Mouse (Mus musculus) CD4-positive helper T cell, adult 2 months (primary cell): ENCODE data around the gene Trak2.
"Not testable (repeated sequence)": the region's sequence is repeated elsewhere in the genome, so short reads cannot be mapped to it uniquely, and the experiment has no call there.

Source experiments
- DNase-seq: peaks from one replicate; pipeline ENCODE4 v3.0.0-alpha.2; 2012; ENCODE audit warnings: low read depth, missing footprints, low spot score

Gene Trak2

GRCm38 (mm10) chr1:58973366-58974221, at the start of gene Trak2, which contains the start of gene Stradb:
Trak2 (minus strand) TSS chr1:58973430.
Stradb (plus strand) TSS chr1:58973522.
- DNase-seq: peak; percentile 97

DNA sequence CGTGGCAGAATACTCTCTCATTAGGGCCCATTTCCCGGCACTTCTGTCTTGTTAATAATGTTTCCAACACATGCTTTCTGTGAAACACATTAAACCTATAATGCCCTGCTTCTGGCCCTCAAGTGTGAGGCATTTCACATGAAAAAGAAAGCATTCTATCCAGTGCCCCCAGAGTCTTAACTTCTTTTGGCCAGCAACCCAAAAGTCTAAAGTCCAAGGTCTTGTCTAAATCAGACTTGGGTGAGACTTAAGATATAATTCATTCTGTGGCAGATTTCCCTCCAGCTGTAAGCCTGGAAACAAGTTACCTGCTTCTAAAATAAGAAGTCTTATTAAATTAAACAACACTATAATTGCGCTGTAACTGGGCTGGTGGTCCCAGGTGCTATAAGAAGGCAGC, 48.3 kb upstream of the Trak2 start:
- no peak for DNase-seq

DNA sequence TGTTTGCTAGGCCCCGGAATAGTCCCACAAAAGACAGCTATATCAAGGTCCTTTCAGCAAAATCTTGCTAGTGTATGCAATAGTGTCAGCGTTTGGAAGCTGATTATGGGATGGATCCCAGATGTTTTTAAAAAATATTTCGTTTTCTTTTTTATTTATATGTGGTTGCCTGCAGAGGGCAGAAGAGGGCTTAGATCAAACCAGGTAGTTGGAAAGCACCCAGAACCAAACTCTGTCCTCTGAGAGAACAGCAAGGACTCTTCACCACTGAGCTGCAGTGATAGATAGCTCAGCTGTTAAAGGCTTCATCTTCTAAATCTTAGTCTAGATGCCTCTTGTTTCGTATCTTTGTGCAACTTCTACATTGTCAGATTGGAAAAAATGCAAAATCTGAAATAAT, 36.0 kb upstream of the Trak2 start:
- peak; percentile 7 for DNase-seq

- DNase-seq: no peak
These were observed 22.1 kb upstream of the Trak2 start for GRCm38 (mm10) chr1:58995313-58995712.

DNA sequence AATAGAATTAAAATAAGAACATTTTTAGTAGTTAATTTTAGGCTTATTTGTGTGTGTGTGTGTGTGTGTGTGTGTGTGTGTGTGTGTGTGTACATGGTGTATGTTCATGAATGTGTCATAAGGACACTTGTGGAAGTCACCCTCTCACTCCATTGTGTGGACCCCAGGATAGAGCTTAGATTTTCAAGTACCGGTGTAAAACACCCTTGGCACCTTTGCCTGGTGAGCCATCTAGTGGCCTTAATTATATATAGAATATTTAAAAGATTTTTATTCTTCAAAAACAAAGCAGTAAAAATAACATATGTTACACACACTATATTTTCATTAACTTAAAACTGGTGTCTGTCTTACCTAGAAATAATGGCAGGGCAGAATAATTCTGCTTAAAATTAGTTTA, 20.5 kb upstream of the Trak2 start:
- no peak for DNase-seq

- DNase-seq: no peak
These were observed 19.9 kb upstream of the Trak2 start for GRCm38 (mm10) chr1:58993144-58993543.

- DNase-seq: no peak
These were observed 11.4 kb upstream of the Trak2 start for GRCm38 (mm10) chr1:58984586-58984985.

DNA sequence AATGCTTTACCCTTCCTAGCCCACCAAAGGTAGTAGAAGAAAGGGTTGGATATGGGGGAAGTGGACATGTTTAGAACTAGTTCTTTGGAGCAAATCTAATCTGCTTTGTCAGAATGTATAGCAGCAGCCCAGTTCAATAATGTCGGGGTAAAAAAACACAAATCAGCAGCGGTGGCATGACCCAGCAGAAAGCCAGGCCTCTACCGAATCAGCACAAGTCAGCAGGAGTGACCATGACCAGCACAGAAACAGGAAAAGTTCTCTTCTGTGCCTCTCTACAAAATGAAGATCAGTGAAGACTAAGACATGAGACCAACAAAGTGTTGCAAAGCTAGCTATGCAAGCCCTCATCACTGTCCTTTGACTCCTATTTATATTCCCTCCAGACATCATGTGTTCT, 9.0 kb upstream of the Trak2 start:
- DNase-seq: no peak

- DNase-seq: no peak
These were observed 322 bp downstream of the Trak2 start for GRCm38 (mm10) chr1:58972851-58973365.

GRCm38 (mm10) chr1:58971097-58971496, 2.1 kb downstream of the Trak2 start:
- no peak for DNase-seq

DNA sequence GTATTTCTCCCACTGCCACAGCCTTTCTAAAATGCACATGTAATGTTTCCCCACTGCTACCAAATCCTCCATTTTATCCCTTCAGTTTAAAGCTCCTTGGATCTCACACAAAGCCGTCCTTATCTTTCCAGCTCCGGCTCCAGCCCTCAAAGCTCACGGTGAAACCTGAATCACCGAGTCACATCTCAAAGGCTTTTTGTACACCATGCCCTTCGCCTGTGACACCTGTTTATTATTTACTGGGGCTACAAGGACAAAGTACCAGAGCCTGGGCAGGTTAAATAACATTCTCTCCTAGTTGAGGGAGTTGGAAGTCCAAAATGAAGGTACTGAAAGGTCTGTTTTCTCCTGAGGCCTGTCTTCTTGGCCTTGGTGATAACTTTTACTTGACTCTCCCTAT, 3.2 kb downstream of the Trak2 start:
- no peak for DNase-seq

GRCm38 (mm10) chr1:58967534-58967933, 5.7 kb downstream of the Trak2 start:
- no peak for DNase-seq

- DNase-seq: no peak
These were observed 10.4 kb downstream of the Trak2 start for GRCm38 (mm10) chr1:58962865-58963264.

DNA sequence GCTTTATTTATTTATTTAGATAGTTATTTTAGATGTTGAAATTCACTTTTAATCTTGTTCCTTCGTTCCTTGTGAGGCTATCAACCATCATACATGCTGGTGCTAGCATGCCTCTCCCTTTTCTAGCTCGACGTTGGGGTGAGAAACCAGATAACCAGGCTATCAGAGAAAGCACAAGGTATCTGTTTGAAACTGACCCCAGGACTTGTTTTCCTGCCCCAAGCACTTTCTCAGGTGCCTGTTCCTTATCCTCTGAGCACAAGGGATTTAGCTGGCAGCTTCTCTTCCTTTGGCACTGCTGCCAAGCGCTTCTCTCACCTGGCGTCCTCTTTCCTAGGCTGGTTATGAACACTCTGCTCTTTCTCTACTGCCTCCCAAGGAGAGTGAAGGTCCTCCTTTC, 10.8 kb downstream of the Trak2 start:
- no peak for DNase-seq

GRCm38 (mm10) chr1:58961152-58961893, 11.9 kb downstream of the Trak2 start:
- no peak for DNase-seq

- DNase-seq: no peak
These were observed 13.5 kb downstream of the Trak2 start for GRCm38 (mm10) chr1:58959682-58960081.

DNA sequence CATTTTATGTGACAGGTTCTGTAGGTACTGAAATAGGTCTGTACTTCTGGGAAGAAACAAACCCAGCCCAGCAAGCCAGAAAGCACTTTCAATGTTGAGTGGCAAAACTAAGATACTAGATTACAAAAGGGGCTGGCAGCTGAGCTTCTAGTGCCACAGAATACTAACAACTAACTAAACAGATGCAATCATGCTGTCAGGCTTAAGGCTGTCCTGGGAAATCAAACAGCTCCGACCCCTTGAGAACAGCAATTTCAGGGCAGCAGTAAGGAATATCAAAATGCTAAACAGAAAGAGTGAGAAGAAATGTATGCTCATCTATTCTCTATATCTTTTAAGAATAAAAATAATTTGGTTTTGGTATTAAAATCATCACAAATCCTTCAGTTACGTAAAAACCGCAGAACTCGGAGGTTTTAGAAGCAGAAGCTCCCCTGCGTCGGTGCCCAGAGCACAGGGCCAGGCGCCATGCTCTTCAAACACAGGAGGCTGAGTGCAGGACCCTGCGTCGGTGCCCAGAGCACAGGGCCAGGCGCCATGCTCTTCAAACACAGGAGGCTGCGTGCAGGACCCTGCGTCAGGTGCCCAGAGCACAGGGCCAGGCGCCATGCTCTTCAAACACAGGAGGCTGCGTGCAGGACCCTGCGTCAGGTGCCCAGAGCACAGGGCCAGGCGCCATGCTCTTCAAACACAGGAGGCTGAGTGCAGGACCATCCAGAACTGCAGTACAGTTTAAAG, 14.3 kb downstream of the Trak2 start:
- not testable (repeated sequence) for DNase-seq

- DNase-seq: no peak
These were observed 15.3 kb downstream of the Trak2 start for GRCm38 (mm10) chr1:58957931-58958330.

GRCm38 (mm10) chr1:58956229-58956628, 17.0 kb downstream of the Trak2 start:
- DNase-seq: peak; percentile 75

GRCm38 (mm10) chr1:58955716-58956115, 17.5 kb downstream of the Trak2 start:
- peak; percentile 35 for DNase-seq

DNA sequence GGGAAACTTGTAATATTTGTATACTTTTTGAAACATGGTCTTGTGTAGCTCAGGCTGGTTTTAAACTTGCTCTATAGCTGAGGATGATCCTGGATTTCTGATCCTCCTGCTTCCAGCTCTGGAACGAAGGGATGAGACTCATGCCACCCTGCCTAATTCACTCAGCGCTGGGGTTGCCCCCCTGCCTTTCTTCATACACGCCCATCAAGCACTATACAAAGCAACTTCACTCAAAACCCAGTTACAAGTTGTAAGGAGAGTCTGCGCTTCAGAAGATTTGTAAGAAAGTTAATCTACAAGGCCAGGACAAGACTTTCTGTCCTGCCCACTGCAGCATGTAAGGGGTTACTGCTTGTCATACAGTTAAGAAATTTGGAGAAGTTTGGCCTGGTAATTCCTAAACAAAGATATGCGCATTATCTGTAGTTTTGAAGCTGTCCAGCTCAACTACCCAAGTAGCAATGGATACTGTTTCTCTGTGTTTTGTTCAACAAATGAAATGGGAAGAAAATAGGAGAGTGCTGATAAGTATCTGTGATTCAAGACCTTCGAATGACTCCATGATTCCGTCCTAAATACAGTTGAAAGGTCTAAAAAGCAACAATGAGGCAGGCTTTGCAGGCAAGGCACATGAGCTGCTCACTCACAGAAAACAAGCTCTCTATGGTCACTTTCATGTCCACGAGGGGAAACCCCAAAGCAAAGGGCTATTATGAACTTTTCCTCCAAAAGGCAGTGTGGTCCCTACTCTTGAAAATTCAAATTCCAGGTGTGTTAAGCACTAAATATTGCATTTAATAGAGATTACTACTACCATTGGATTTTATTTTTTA, 18.4 kb downstream of the Trak2 start:
- no peak for DNase-seq
